Mouse (Mus musculus): ENCODE data around the gene Gsg1.

The Gsg1 gene

GRCm38 (mm10) chr6:135252728-135253077 lies 1.4 kb downstream of the Gsg1 start:
- peak; percentile 85 to 91 for DNase-seq

- peak; percentile 15 to 58 for DNase-seq
These were observed 2.1 kb downstream of the Gsg1 start for GRCm38 (mm10) chr6:135251849-135252727.

GRCm38 (mm10) chr6:135250926-135251699 lies 3.0 kb downstream of the Gsg1 start:
- DNase-seq = no peak

- DNase-seq = peak; percentile 52 to 69
These were observed 4.2 kb downstream of the Gsg1 start for GRCm38 (mm10) chr6:135249846-135250531.

- no peak for DNase-seq
These were observed 6.3 kb downstream of the Gsg1 start for GRCm38 (mm10) chr6:135247861-135248260.

- no peak for DNase-seq
These were observed 8.6 kb downstream of the Gsg1 start for GRCm38 (mm10) chr6:135245586-135245985.

GRCm38 (mm10) chr6:135240361-135240760 lies 13.8 kb downstream of the Gsg1 start:
- DNase-seq = no peak

GRCm38 (mm10) chr6:135238211-135238610 lies 15.9 kb downstream of the Gsg1 start:
- no peak for DNase-seq

GRCm38 (mm10) chr6:135237326-135237725 lies 16.8 kb downstream of the Gsg1 start:
- no peak for DNase-seq

GRCm38 (mm10) chr6:135236576-135236975 lies 17.6 kb downstream of the Gsg1 start:
- DNase-seq = no peak

GRCm38 (mm10) chr6:135235742-135236141 lies 18.4 kb downstream of the Gsg1 start:
- no peak for DNase-seq

GRCm38 (mm10) chr6:135232443-135233182 lies 21.5 kb downstream of the Gsg1 start:
- no peak for DNase-seq

GRCm38 (mm10) chr6:135230586-135230985 lies 23.6 kb downstream of the Gsg1 start:
- no peak for DNase-seq

GRCm38 (mm10) chr6:135228465-135228941 lies 25.6 kb downstream of the Gsg1 start:
- no peak for DNase-seq

GRCm38 (mm10) chr6:135223786-135224416 lies 30.2 kb downstream of the Gsg1 start:
- DNase-seq = no peak

GRCm38 (mm10) chr6:135219916-135220315 lies 34.2 kb downstream of the Gsg1 start:
- no peak for DNase-seq

- DNase-seq = no peak
These were observed 35.8 kb downstream of the Gsg1 start for GRCm38 (mm10) chr6:135218330-135218729.

- DNase-seq = no peak
These were observed 41.5 kb downstream of the Gsg1 start for GRCm38 (mm10) chr6:135212666-135213065.

GRCm38 (mm10) chr6:135211169-135211568 lies 43.0 kb downstream of the Gsg1 start:
- DNase-seq = no peak

- no peak for DNase-seq
These were observed 47.2 kb downstream of the Gsg1 start for GRCm38 (mm10) chr6:135206909-135207308.

- no peak for DNase-seq
These were observed 48.3 kb downstream of the Gsg1 start for GRCm38 (mm10) chr6:135205802-135206201.

- no peak for DNase-seq
These were observed 49.3 kb downstream of the Gsg1 start for GRCm38 (mm10) chr6:135204869-135205268.

All from kidney, postnatal 25 days (tissue).